In genomic region chr6:47652880-47653279, GRCm38 (mm10) we compare ENCODE assay signal across 8 mouse cellular contexts. TPM values are rescaled to one million over a fixed set of nuclear protein-coding genes. Genes with fewer than 3 reads are reported as not detected.
DNase-seq lines count a peak whose midpoint lies in the region; TF ChIP-seq lines count a peak whose summit lies in the region.
"Not testable (repeated sequence)": the region's sequence is repeated elsewhere in the genome, so short reads cannot be mapped to it uniquely, and the experiment has no call there.

No protein-coding gene starts in this region.

- H3K79me2 ChIP-seq in heart, adult 2 months (replicated peaks; ENCODE audit: control insufficient read depth, insufficient read depth, low read length), result not testable (repeated sequence)

- WGBS in heart, adult 2 months, result 74% methylated on average over 3 of the region's 3 CpGs

- TF ChIP-seq CTCF in heart, adult 2 months (IDR thresholded peaks at IDR 0.05), result not testable (repeated sequence)

- H3K27ac ChIP-seq in heart, adult 2 months, result not testable (repeated sequence)

- not testable (repeated sequence) for H3K36me3 ChIP-seq in heart, adult 2 months (ENCODE audit: control insufficient read depth, insufficient read depth, low read length)

- TF ChIP-seq EP300 in heart, adult 2 months (IDR thresholded peaks at IDR 0.05; ENCODE audit: insufficient read depth, low read depth, low read length), result not testable (repeated sequence)

- not testable (repeated sequence) for TF ChIP-seq POLR2A in heart, adult 2 months (IDR thresholded peaks at IDR 0.05; ENCODE audit: insufficient read depth, low read depth, low read length)

- H3K9ac ChIP-seq in heart, adult 2 months (ENCODE audit: low read depth, low read length), result not testable (repeated sequence)

- not testable (repeated sequence) for H3K4me1 ChIP-seq in heart, adult 2 months (ENCODE audit: control insufficient read depth, insufficient read depth, low read length)

- peak; percentile 32 for DNase-seq in adrenal gland, adult 2 months
- peak; percentile 14 to 48 for DNase-seq in cerebellum, postnatal 25 days
- peak; percentile 35 to 56 for DNase-seq in heart, adult 2 months
- DNase-seq in kidney, adult 9 months, result peak; percentile 72
- peak; percentile 51 to 53 for DNase-seq in layer of hippocampus, postnatal 36 days
- DNase-seq in lung, postnatal 25 days (ENCODE audit: low spot score), result peak; percentile 32
- DNase-seq in spleen, adult 18-20 months, result peak; percentile 13 to 48
- DNase-seq in urinary bladder, adult 2 months (ENCODE audit: low spot score), result peak; percentile 44

- H3K27me3 ChIP-seq in heart, adult 2 months (ENCODE audit: control insufficient read depth, insufficient read depth, low read length), result not testable (repeated sequence)

- intact Hi-C loops in heart, adult 2 months (cut with DNase I), result not testable (repeated sequence)

- H3K4me3 ChIP-seq in heart, adult 2 months, result not testable (repeated sequence)

RNA-seq across cellular contexts. Expression of gene Ezh2, which starts 57.7 kb away (rescaled TPM):
- 10 to 100 TPM; 11.4 to 18.3 TPM for total RNA-seq in adrenal gland, adult 2 months (2021)
- polyA plus RNA-seq in adrenal gland, adult 2 months (2012; rRNA removed), result 0.95 and 1.6 TPM in 2 replicates
- 1 to 10 TPM; 9.2 to 9.6 TPM for total RNA-seq in heart, adult 2 months (2021)
- polyA plus RNA-seq in heart, adult 2 months (2012; rRNA removed), result 3.9 and 9.2 TPM in 2 replicates
- 10 to 100 TPM; 16.5 to 17.4 TPM for total RNA-seq in layer of hippocampus, postnatal 36 days (2021)
- polyA plus RNA-seq in urinary bladder, adult 2 months (2012; rRNA removed), result 23.6 and 31.8 TPM in 2 replicates
